Mouse (Mus musculus) MEL (cell line): Measurements from ENCODE around the gene Lrrc17. TPM values are rescaled to one million over a fixed set of nuclear protein-coding genes. Genes with fewer than 3 reads are reported as not detected.

Experiments
- DNase-seq: peaks from one replicate; pipeline ENCODE4 v3.0.0; 2011; ENCODE audit warnings: low read depth, low spot score
- H3K27ac ChIP-seq: 2 replicates; pipeline ENCODE4 v1.5.1; 2012; ENCODE audit warnings: low read depth, mild to moderate bottlenecking, control low read depth, low read length, moderate library complexity; ENCODE audit not compliant: control insufficient read depth
- H3K27me3 ChIP-seq, 2 experiments: fragments of 150-350 bp in 1 of 2; sonication (generic) in 1 of 2; 2 replicates each; pipeline ENCODE4 v1.6.1; 2012; ENCODE audit warnings: low read length in 2 of 2, mild to moderate bottlenecking in 2 of 2, improper control_type of control experiment in 1 of 2, moderate library complexity in 1 of 2; ENCODE audit not compliant: insufficient read depth in 2 of 2, control insufficient read depth in 1 of 2
- H3K36me3 ChIP-seq, 2 experiments: 2 replicates each; pipeline ENCODE4 v1.6.1; 2012 to 2014; ENCODE audit warnings: low read length in 2 of 2, improper control_type of control experiment in 1 of 2, inconsistent platforms in 1 of 2, mild to moderate bottlenecking in 1 of 2; ENCODE audit not compliant: insufficient read depth in 2 of 2, control insufficient read depth in 1 of 2
- H3K4me1 ChIP-seq, 2 experiments: fragments of 150-350 bp in 1 of 2; sonication (generic) in 1 of 2; 2 replicates each; pipeline ENCODE4 v1.6.1; 2012; ENCODE audit warnings: low read length in 2 of 2, improper control_type of control experiment in 1 of 2, mild to moderate bottlenecking in 1 of 2; ENCODE audit not compliant: insufficient read depth in 2 of 2, control insufficient read depth in 1 of 2
- H3K4me3 ChIP-seq, 2 experiments: fragments of 150-350 bp in 1 of 2; sonication (generic) in 1 of 2; 2 replicates each; pipeline ENCODE4 v1.5.1; 2012; ENCODE audit warnings: low read depth in 2 of 2, low read length in 2 of 2, mild to moderate bottlenecking in 2 of 2, moderate library complexity in 2 of 2, control low read depth in 1 of 2, improper control_type of control experiment in 1 of 2; ENCODE audit not compliant: control insufficient read depth in 1 of 2, insufficient read depth in 1 of 2
- H3K79me2 ChIP-seq: 2 replicates; pipeline ENCODE4 v1.6.1; 2012; ENCODE audit warnings: mild to moderate bottlenecking, low read length, moderate library complexity; ENCODE audit not compliant: control insufficient read depth, poor library complexity, insufficient read depth
- H3K9ac ChIP-seq: 2 replicates; pipeline ENCODE4 v1.6.1; 2012; ENCODE audit warnings: low read depth, mild to moderate bottlenecking, control low read depth, low read length, moderate library complexity; ENCODE audit not compliant: control insufficient read depth, poor library complexity, severe bottlenecking
- H3K9me3 ChIP-seq: fragments of 150-350 bp; sonication (generic); replicated peaks from 2 replicates; pipeline ENCODE4 v1.6.1; 2012; ENCODE audit warnings: mild to moderate bottlenecking, low read length, improper control_type of control experiment, moderate library complexity; ENCODE audit not compliant: insufficient read depth
- CTCF ChIP-seq, 3 experiments: IDR thresholded peaks in 2 of 3; conservative IDR thresholded peaks in 1 of 3; 2 replicates each; pipeline ENCODE4 v1.5.1; 2011 to 2012; ENCODE audit warnings: low read length in 3 of 3, low read depth in 2 of 3, mild to moderate bottlenecking in 2 of 3, improper control_type of control experiment in 1 of 3, inconsistent platforms in 1 of 3, mixed read lengths in 1 of 3, moderate library complexity in 1 of 3; ENCODE audit not compliant: control insufficient read depth in 1 of 3, insufficient read depth in 1 of 3, poor library complexity in 1 of 3, severe bottlenecking in 1 of 3
- EP300 ChIP-seq, 2 experiments: IDR thresholded peaks; 2 replicates each; pipeline ENCODE4 v1.6.1; 2011; ENCODE audit warnings: improper control_type of control experiment in 2 of 2, low read length in 2 of 2, low read depth in 1 of 2, mild to moderate bottlenecking in 1 of 2
- ETS1 ChIP-seq: IDR thresholded peaks from 2 replicates; pipeline ENCODE4 v1.6.1; 2012; ENCODE audit warnings: low read depth, mild to moderate bottlenecking, inconsistent platforms, low read length, improper control_type of control experiment, moderate library complexity
- GATA1 ChIP-seq: IDR thresholded peaks from 2 replicates; pipeline ENCODE4 v1.6.1; 2011; ENCODE audit warnings: low read depth, low read length, improper control_type of control experiment
- HCFC1 ChIP-seq: IDR thresholded peaks from 2 replicates; pipeline ENCODE4 v1.6.1; 2012; ENCODE audit warnings: low read depth, mild to moderate bottlenecking, inconsistent platforms, low read length, improper control_type of control experiment, moderate library complexity
- JUND ChIP-seq: IDR thresholded peaks from 2 replicates; pipeline ENCODE4 v1.6.1; 2011; ENCODE audit warnings: low read depth, mild to moderate bottlenecking, improper control_type of control experiment, low read length
- KAT2A ChIP-seq: conservative IDR thresholded peaks from 2 replicates; pipeline ENCODE4 v1.6.1; 2012; ENCODE audit warnings: low read depth, low read length, improper control_type of control experiment, inconsistent platforms
- MAFK ChIP-seq: IDR thresholded peaks from 2 replicates; pipeline ENCODE4 v1.6.1; 2011; ENCODE audit warnings: low read depth, mild to moderate bottlenecking, low read length, improper control_type of control experiment, borderline replicate concordance
- MAX ChIP-seq: IDR thresholded peaks from 2 replicates; pipeline ENCODE4 v1.6.1; 2011; ENCODE audit warnings: low read length, improper control_type of control experiment
- MAZ ChIP-seq: IDR thresholded peaks from 2 replicates; pipeline ENCODE4 v1.6.1; 2012; ENCODE audit warnings: low read depth, mild to moderate bottlenecking, inconsistent platforms, low read length, improper control_type of control experiment
- MEF2A ChIP-seq: IDR thresholded peaks from 2 replicates; pipeline ENCODE4 v1.6.1; 2014; ENCODE audit warnings: low read depth, mild to moderate bottlenecking, inconsistent platforms, low read length, improper control_type of control experiment; ENCODE audit not compliant: poor library complexity, insufficient replicate concordance, severe bottlenecking; ENCODE audit errors: extremely low read depth
- MXI1 ChIP-seq: IDR thresholded peaks from 2 replicates; pipeline ENCODE4 v1.6.1; 2011; ENCODE audit warnings: mild to moderate bottlenecking, low read depth, low read length, improper control_type of control experiment
- MYB ChIP-seq: IDR thresholded peaks from 2 replicates; pipeline ENCODE4 v1.6.1; 2011; ENCODE audit warnings: mild to moderate bottlenecking, low read depth, low read length, improper control_type of control experiment
- MYC ChIP-seq: IDR thresholded peaks from 2 replicates; pipeline ENCODE4 v1.6.1; 2011; ENCODE audit warnings: low read depth, mild to moderate bottlenecking, low read length, improper control_type of control experiment, moderate library complexity
- NELFE ChIP-seq: IDR thresholded peaks from 2 replicates; pipeline ENCODE4 v1.6.1; 2011; ENCODE audit warnings: low read depth, low read length, improper control_type of control experiment
- RAD21 ChIP-seq: IDR thresholded peaks from 2 replicates; pipeline ENCODE4 v1.6.1; 2011; ENCODE audit warnings: mild to moderate bottlenecking, low read depth, low read length, improper control_type of control experiment
- RCOR1 ChIP-seq: IDR thresholded peaks from 2 replicates; pipeline ENCODE4 v1.6.1; 2012; ENCODE audit warnings: low read depth, mild to moderate bottlenecking, inconsistent platforms, low read length, improper control_type of control experiment
- TBP ChIP-seq: IDR thresholded peaks from 2 replicates; pipeline ENCODE4 v1.8.0; 2011; ENCODE audit warnings: low read depth, low read length, improper control_type of control experiment
- TCF12 ChIP-seq: IDR thresholded peaks from 2 replicates; pipeline ENCODE4 v1.6.1; 2014; ENCODE audit warnings: low read depth, mild to moderate bottlenecking, inconsistent platforms, low read length, improper control_type of control experiment, moderate library complexity
- UBTF ChIP-seq: IDR thresholded peaks from 2 replicates; pipeline ENCODE4 v1.6.1; 2012; ENCODE audit warnings: low read depth, mild to moderate bottlenecking, inconsistent platforms, low read length, improper control_type of control experiment, moderate library complexity, borderline replicate concordance; ENCODE audit not compliant: insufficient read depth
- USF2 ChIP-seq, 2 experiments: IDR thresholded peaks; 2 replicates each; pipeline ENCODE4 v1.6.1; 2011 to 2012; ENCODE audit warnings: improper control_type of control experiment in 2 of 2, low read length in 2 of 2, borderline replicate concordance in 1 of 2, inconsistent platforms in 1 of 2, low read depth in 1 of 2, mild to moderate bottlenecking in 1 of 2; ENCODE audit not compliant: insufficient read depth in 1 of 2
- ZKSCAN1 ChIP-seq: IDR thresholded peaks from 2 replicates; pipeline ENCODE4 v1.6.1; 2012; ENCODE audit warnings: low read depth, mild to moderate bottlenecking, inconsistent platforms, low read length, improper control_type of control experiment, moderate library complexity
- ZMIZ1 ChIP-seq: IDR thresholded peaks from 2 replicates; pipeline ENCODE4 v1.6.1; 2012; ENCODE audit warnings: low read depth, mild to moderate bottlenecking, inconsistent platforms, low read length, improper control_type of control experiment, moderate library complexity
- ZNF384 ChIP-seq: IDR thresholded peaks from 2 replicates; pipeline ENCODE4 v1.6.1; 2012; ENCODE audit warnings: low read depth, mild to moderate bottlenecking, inconsistent platforms, low read length, improper control_type of control experiment
- polyA plus RNA-seq, 2 experiments: library from polyadenylated mRNA; stranded (reverse) in 1 of 2; unstranded in 1 of 2; fragments of >175 nt in 1 of 2; fragments of >200 nt in 1 of 2; gene quantifications; 2 replicates each; pipeline versions ENCODE4 v1.2.1 to v1.2.4; 2012; ENCODE audit warnings: low replicate concordance in 2 of 2, low read depth in 1 of 2; ENCODE audit not compliant: insufficient read length in 2 of 2, insufficient read depth in 1 of 2, missing spikeins in 1 of 2
- total RNA-seq: library from RNA; depleted of rRNA; stranded (reverse); fragments of 300-350 nt; gene quantifications from 2 replicates; pipeline ENCODE4 v1.2.3, GENCODE M21; 2012

Lrrc17 gene
- total and polyA plus RNA-seq, 3 experiments, result not detected

- H3K4me1 ChIP-seq, result no peaks in the 10 kb centered on the region
- no peak overlapping the region for H3K9ac ChIP-seq
- DNase-seq, result no peak
- H3K36me3 ChIP-seq, result no peaks in the 10 kb centered on the region
- TF ChIP-seq ZMIZ1 (no peak), UBTF (no peak), RCOR1 (no peak), CTCF (IDR thresholded peaks at IDR 0.05 in 2 of 3, conservative IDR thresholded peaks at IDR 0.05 in 1 of 3; ENCODE audit: control insufficient read depth in 1 of 3, insufficient read depth in 1 of 3, low read depth in 2 of 3, low read length in 3 of 3, poor library complexity in 1 of 3, severe bottlenecking in 1 of 3) (no peak), ETS1 (no peak), HCFC1 (no peak), MYB (no peak), TBP (no peak), MAX (no peak), ZKSCAN1 (no peak), NELFE (no peak), MAFK (no peak), USF2 (IDR thresholded peaks at IDR 0.05; ENCODE audit: borderline replicate concordance in 1 of 2, insufficient read depth in 1 of 2, low read depth in 1 of 2, low read length in 2 of 2) (no peak), MAZ (no peak)
- no peaks in the 10 kb centered on the region; a peak in 1 of 4 replicates for H3K27me3 ChIP-seq
- H3K27ac ChIP-seq, result no peak overlapping the region
- H3K9me3 ChIP-seq, result no peaks in the 10 kb centered on the region
- no peak overlapping the region for H3K4me3 ChIP-seq
- no peaks in the 10 kb centered on the region for H3K79me2 ChIP-seq
Measured at GRCm38 (mm10) chr5:21506887-21507286, 36.5 kb upstream of the Lrrc17 start.

GRCm38 (mm10) chr5:21509801-21510200 lies 33.6 kb upstream of the Lrrc17 start:
- no peak for TF ChIP-seq MYC
- no peak for TF ChIP-seq MAFK
- TF ChIP-seq MEF2A, result no peak
- TF ChIP-seq ZMIZ1, result no peak
- no peak for TF ChIP-seq TCF12
- TF ChIP-seq UBTF, result no peak
- no peak for TF ChIP-seq USF2 (IDR thresholded peaks at IDR 0.05; ENCODE audit: borderline replicate concordance in 1 of 2, insufficient read depth in 1 of 2, low read depth in 1 of 2, low read length in 2 of 2)
- TF ChIP-seq RCOR1, result no peak
- no peak for TF ChIP-seq MXI1
- TF ChIP-seq ZNF384, result no peak
- no peak for TF ChIP-seq NELFE
- no peak for TF ChIP-seq RAD21
- TF ChIP-seq JUND, result no peak
- no peak for TF ChIP-seq EP300 (IDR thresholded peaks at IDR 0.05; ENCODE audit: low read depth in 1 of 2, low read length in 2 of 2)
- TF ChIP-seq KAT2A, result no peak
- TF ChIP-seq GATA1, result no peak
- Histone ChIP-seq H3K27ac (no peak overlapping the region), H3K9me3 (no peaks in the 10 kb centered on the region), H3K36me3 (no peaks in the 10 kb centered on the region), H3K79me2 (no peaks in the 10 kb centered on the region), H3K9ac (no peak overlapping the region), H3K4me1 (no peaks in the 10 kb centered on the region), H3K4me3 (no peak overlapping the region), H3K27me3 (no peaks in the 10 kb centered on the region; a peak in 2 of 4 replicates)
- DNase-seq, result no peak
